Mouse (Mus musculus) stomach, postnatal 0 days (tissue): ENCODE data around the gene Sult4a1.

Source experiments
- CTCF ChIP-seq: IDR thresholded peaks from 2 replicates; pipeline ENCODE4 v1.5.1; 2016; ENCODE audit warnings: antibody characterized with exemption, low read depth, mild to moderate bottlenecking, moderate library complexity
- EP300 ChIP-seq: optimal IDR thresholded peaks from 2 replicates; pipeline ENCODE3; 2016; ENCODE audit warnings: antibody characterized with exemption

DNA sequence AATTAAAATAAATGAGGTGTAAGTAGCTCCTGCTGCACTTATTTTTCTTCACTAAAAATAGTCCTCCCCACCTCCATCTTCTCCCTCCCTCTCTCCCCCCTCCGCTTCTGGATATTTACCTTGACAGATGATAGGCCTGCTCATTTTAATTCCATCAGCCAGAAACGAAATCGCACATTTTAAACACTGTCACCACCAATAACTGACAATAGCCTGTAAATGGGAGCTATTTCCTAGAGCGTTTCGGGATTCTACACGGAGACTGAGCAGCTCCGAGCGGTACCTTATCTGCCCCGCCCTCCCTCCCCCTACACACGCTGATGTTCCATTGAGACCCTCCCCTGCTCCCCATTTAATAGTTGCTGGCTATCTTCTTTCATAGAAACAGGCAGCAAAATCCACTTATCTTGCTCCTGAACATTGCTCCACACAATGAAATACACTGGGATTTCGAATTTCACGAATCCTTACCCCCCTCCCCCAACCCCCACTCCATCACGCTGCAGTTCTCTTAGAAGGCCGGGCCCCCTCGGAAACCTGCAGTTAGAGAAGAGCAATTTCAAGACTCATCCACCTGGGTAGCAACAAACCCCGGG, 36.0 kb downstream of the Sult4a1 start:
- TF ChIP-seq CTCF (no peak), EP300 (no peak)
